Mouse (Mus musculus) retina, postnatal 1 day (tissue): ENCODE data around the gene Pard3b.

ENCODE experiments used
- DNase-seq: peaks from one replicate; pipeline ENCODE4 v3.0.0-alpha.2; 2012

The Pard3b gene

GRCm38 (mm10) chr1:62254888-62255287, 616.3 kb downstream of the Pard3b start:
- DNase-seq, result peak; percentile 49

DNA sequence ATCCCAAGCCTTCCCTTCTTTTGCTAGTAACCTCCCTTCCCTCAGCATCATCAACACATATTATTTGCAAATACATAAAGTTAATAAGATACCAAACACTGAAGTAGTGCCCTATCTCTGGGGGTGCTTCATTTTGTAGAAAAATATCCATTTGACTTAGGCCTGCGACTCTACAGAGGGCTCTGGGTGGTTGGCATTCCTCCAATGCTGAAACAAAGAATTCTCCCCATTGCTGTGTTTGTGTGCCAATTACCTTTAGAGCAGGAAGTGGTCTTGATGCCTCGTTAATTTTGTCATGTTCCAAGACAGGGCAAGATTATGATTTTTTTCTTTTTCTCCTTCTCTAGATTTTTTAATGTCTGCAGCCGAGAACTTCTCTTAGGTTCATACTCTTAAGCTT, 637.8 kb downstream of the Pard3b start:
- peak; percentile 20 for DNase-seq

DNA sequence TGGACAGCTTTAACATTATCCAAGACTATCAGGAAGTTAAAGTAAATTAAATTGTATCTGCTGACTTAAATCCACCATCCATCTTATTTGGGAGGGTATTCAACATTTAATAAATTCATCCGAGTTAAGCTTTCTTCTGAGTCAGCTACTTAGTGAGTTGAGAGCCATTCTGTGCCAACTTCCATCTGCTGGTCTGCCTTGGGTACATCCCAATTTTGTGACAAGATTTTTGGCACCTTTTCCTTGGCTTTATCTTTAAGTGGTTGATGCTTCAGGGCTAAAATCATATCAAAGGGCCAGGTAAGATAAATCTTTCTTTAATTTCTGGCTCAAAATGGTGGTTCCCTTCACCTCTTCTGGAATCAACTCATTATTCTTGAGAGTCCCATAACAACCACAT, 640.0 kb downstream of the Pard3b start:
- no peak for DNase-seq

DNA sequence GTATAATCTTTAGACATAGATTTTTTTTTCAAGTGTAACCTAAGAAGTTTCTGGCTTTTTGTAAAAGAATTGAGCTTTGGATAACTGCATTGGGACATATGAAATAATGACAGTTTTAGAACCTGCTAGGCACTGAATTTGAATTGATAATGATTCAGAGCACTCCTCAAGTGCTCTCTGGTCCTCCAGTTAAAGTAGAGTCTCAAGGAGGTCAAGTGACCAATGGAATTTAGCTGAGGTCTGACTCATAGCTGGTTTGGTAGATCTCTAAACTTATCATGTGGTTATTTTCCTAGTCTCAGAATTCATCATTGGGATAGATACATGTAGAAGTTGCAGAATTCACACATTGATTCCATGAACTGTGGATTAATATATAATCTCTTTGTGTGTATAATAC, 642.0 kb downstream of the Pard3b start:
- no peak for DNase-seq

DNA sequence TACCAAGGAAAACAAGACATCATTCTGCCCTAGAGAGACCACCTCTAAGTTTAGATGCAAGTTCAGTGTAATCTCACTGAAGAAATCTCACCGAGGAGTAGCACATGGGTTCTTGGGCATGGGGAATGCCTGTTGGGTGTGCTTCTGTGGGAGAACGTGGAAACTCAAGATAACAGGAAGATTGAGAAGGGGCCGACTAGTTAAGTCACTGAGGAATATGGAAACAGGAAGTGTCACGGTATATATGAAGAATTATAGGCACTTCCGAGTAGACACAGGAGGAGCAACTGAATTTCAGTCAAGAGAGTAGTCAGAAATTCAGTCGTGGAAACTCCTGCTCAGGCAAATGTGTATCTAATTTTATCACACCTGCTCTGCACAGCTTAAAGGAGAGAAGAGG, 644.2 kb downstream of the Pard3b start:
- no peak for DNase-seq

- no peak for DNase-seq
Observed at GRCm38 (mm10) chr1:62283624-62284023, 645.0 kb downstream of the Pard3b start.

- no peak for DNase-seq
Observed at GRCm38 (mm10) chr1:62309376-62309775, 670.8 kb downstream of the Pard3b start.

DNA sequence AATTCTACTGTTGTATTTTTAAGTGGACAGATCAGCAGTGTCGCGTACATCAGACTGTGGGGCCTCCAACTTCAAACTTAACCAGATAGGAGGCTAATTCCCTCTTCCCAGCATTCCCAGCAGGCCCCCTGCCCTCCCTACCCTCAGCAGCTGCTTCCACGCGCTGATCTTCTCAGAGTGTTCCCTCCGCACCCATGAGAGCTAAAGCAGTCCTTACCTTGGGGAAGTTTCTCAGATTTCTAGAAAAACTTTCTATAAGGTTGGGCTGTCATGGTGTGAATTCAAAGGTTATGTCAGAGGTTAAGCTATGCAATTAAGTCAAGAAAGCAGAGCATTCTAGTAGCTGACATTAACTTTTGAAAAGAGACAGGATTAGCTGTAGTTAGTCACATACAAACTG, 686.6 kb downstream of the Pard3b start:
- peak; percentile 46 for DNase-seq

GRCm38 (mm10) chr1:62327743-62328142, 689.1 kb downstream of the Pard3b start:
- DNase-seq, result no peak

DNA sequence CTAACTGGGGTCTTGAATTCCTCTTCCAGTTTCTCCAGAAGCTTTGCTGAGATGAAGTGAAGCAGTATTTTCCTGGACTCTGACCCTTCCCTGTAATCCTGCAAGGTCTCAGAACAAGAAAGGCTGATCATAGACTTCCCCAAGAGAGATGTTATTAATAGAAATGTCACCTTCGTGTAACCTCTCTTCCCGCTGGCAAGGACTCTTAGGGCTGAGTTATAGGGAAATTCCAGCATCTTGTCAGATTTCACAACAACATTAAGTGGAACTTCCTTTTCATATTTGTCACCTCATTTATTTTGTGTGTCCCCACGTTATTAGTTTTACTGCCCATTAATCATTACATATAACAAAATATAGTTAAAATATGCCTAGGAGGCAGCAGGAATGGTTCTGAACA, 690.2 kb downstream of the Pard3b start:
- no peak for DNase-seq

GRCm38 (mm10) chr1:62333016-62333415, 694.4 kb downstream of the Pard3b start:
- DNase-seq, result peak; percentile 15

GRCm38 (mm10) chr1:62334196-62334595, 695.6 kb downstream of the Pard3b start:
- no peak for DNase-seq

GRCm38 (mm10) chr1:62340261-62340660, 701.6 kb downstream of the Pard3b start:
- no peak for DNase-seq

DNA sequence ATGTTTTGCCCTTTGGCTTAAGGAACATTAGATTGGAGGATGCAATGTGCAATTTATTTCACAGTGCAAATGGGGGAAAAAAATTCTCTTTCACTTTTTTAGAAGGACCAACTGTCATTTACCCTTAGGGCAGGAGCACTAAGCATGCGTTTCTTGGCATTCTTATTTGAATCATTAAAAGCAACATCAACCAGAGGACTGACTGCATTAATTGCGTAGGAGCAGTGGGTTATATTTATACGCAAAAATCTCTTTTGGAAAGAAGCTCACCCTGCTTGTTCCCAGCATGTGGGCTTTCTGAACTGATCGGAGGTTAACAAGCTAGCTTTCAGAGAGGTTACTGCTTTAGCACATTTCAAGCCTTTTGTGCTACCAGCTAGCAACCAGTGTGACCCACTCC, 705.7 kb downstream of the Pard3b start:
- no peak for DNase-seq

GRCm38 (mm10) chr1:62348371-62348770, 709.7 kb downstream of the Pard3b start:
- no peak for DNase-seq

DNA sequence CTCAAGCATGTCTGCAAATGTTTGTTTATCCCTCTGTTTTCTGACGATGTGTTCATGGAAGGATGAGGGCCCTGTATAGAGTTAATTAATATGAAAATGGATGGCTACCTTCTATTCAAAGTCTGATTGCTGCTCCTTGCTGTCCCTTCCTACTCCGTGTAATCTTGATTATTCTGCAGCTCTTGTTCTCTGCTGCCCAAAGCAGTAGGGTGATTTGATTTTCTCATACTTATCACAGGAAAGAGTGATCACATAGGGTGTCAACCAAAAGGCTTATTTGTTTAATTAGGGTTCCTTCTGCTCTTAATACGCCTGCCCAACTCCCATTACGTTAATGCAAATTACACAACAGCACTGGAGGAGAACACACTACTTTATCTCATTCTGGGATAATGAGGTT, 716.9 kb downstream of the Pard3b start:
- no peak for DNase-seq

GRCm38 (mm10) chr1:62374427-62375050, 735.9 kb downstream of the Pard3b start:
- DNase-seq, result no peak

DNA sequence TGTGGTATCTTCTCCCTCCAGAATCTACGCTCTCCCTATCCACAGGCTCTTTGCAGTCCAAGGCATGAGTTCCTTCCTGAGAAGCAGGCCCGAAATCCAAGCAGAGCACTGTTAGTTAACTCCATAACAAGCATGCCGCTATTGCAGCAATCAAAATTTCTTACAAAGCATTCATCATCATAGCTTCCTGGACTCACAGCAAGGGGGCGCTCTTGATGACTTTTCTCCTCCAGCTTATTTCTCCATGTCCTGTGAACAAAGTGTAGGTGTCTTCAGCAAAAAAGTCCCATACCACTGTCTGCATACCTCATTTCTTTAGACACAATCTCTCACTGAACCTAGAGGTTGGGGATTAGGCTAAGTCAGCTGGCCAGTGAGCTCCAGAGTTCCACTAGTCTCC, 739.7 kb downstream of the Pard3b start:
- no peak for DNase-seq

GRCm38 (mm10) chr1:62382807-62383514, 744.3 kb downstream of the Pard3b start:
- DNase-seq, result no peak

GRCm38 (mm10) chr1:62384241-62384640, 745.6 kb downstream of the Pard3b start:
- DNase-seq, result no peak

- no peak for DNase-seq
Observed at GRCm38 (mm10) chr1:62388013-62388412, 749.4 kb downstream of the Pard3b start.

- DNase-seq, result no peak
Observed at GRCm38 (mm10) chr1:62392863-62393262, 754.2 kb downstream of the Pard3b start.

- no peak for DNase-seq
Observed at GRCm38 (mm10) chr1:62394555-62394954, 755.9 kb downstream of the Pard3b start.

- no peak for DNase-seq
Observed at GRCm38 (mm10) chr1:62398261-62398660, 759.6 kb downstream of the Pard3b start.

- DNase-seq, result no peak
Observed at GRCm38 (mm10) chr1:62398738-62399137, 760.1 kb downstream of the Pard3b start.
